ENCODE assay signal across 20 mouse cellular contexts in genomic region chr4:155290045-155290444, GRCm38 (mm10). TPM values are rescaled to one million over a fixed set of nuclear protein-coding genes. Genes with fewer than 3 reads are reported as not detected.
DNase-seq lines count a peak whose midpoint lies in the region; ATAC-seq lines count a peak whose summit lies in the region.
"Had no signal": no experiment of that assay in that cellular context is flagged by ENCODE, and none has a peak within 500 bp of the region (broad histone marks: within the 10 kb centered on the region; RNA-seq: fewer than 3 reads in every experiment).

No protein-coding gene starts in this region.

- no peak overlapping the region for H3K4me2 ChIP-seq in forebrain, embryonic 15.5 days (replicated peaks)
- H3K4me2 ChIP-seq: limb, embryonic 15.5 days; midbrain, embryonic 12.5 days had no signal

- 0 out of 2 replicates have a peak, but pooled peaks cover 2% of the 10 kb centered on the region for H3K36me3 ChIP-seq in forebrain, embryonic 10.5 days (replicated peaks)
- peaks cover 3% of the 10 kb centered on the region; the same call in 1 of the 2 replicates for H3K36me3 ChIP-seq in forebrain, embryonic 15.5 days
- no peaks in the 10 kb centered on the region for H3K36me3 ChIP-seq in hindbrain, embryonic 10.5 days
- H3K36me3 ChIP-seq: limb, embryonic 15.5 days; midbrain, embryonic 12.5 days had no signal

- no peak for ATAC-seq in forebrain, embryonic 15.5 days (replicated peaks)
- no peak for ATAC-seq in erythroblast, adult 5-6 weeks (replicated peaks; ENCODE audit: low FRiP score, poor library complexity, severe bottlenecking)
- ATAC-seq: forebrain, embryonic 14.5 days; hindbrain, embryonic 16.5 days had no signal

- no peak overlapping the region for H3K9ac ChIP-seq in forebrain, embryonic 15.5 days (replicated peaks)
- H3K9ac ChIP-seq: limb, embryonic 15.5 days; midbrain, embryonic 12.5 days had no signal

- no peak for DNase-seq in forebrain, embryonic 10.5 days (ENCODE audit: extremely low spot score, low spot score)
- DNase-seq in cerebellum, adult 11 months = peak; percentile 83
- peak; percentile 85 to 86 for DNase-seq in cerebellum, postnatal 25 days
- peak; percentile 46 for DNase-seq in kidney, postnatal 10 days
- DNase-seq in hindbrain, embryonic 10.5 days (ENCODE audit: low spot score) = no peak
- no peak for DNase-seq in urinary bladder, postnatal 4 days (ENCODE audit: low spot score in 2 of 2)
- DNase-seq: heart, adult 18-20 months; heart, postnatal 10 days; lung, adult 2 months; lung, postnatal 4 days; retina, postnatal 1 day; thymus, postnatal 14 days had no signal

- peaks cover 5% of the 10 kb centered on the region; the same call in 1 of the 2 replicates for H3K4me1 ChIP-seq in forebrain, embryonic 10.5 days
- H3K4me1 ChIP-seq in forebrain, embryonic 15.5 days = peaks cover 11% of the 10 kb centered on the region
- H3K4me1 ChIP-seq in hindbrain, embryonic 10.5 days (replicated peaks) = peaks cover 4% of the 10 kb centered on the region
- H3K4me1 ChIP-seq: midbrain, embryonic 12.5 days had no signal

- WGBS in forebrain, embryonic 10.5 days = 95% methylated on average over 7 of the region's 7 CpGs
- 91% methylated on average over 7 of the region's 7 CpGs for WGBS in forebrain, embryonic 15.5 days
- WGBS in hindbrain, embryonic 10.5 days = 93% methylated on average over 7 of the region's 7 CpGs

- H3K27me3 ChIP-seq in forebrain, embryonic 10.5 days (ENCODE audit: poor library complexity, severe bottlenecking) = no peaks in the 10 kb centered on the region
- no peaks in the 10 kb centered on the region for H3K27me3 ChIP-seq in forebrain, embryonic 15.5 days
- H3K27me3 ChIP-seq in hindbrain, embryonic 10.5 days (ENCODE audit: insufficient read depth, poor library complexity, severe bottlenecking) = no peaks in the 10 kb centered on the region
- H3K27me3 ChIP-seq: limb, embryonic 15.5 days; midbrain, embryonic 12.5 days had no signal

- no peaks in the 10 kb centered on the region for H3K9me3 ChIP-seq in forebrain, embryonic 10.5 days
- no peaks in the 10 kb centered on the region for H3K9me3 ChIP-seq in forebrain, embryonic 15.5 days
- H3K9me3 ChIP-seq in hindbrain, embryonic 10.5 days = no peaks in the 10 kb centered on the region
- H3K9me3 ChIP-seq: limb, embryonic 15.5 days; midbrain, embryonic 12.5 days had no signal

- H3K27ac ChIP-seq in forebrain, embryonic 10.5 days = 0 out of 2 replicates have a peak overlapping the region, but pooled peaks have one; percentile 40
- H3K27ac ChIP-seq in forebrain, embryonic 15.5 days (replicated peaks) = no peak overlapping the region
- no peak overlapping the region for H3K27ac ChIP-seq in hindbrain, embryonic 10.5 days
- H3K27ac ChIP-seq: layer of hippocampus, adult 2 months; limb, embryonic 15.5 days; midbrain, embryonic 12.5 days had no signal

- no peak overlapping the region for H3K4me3 ChIP-seq in forebrain, embryonic 10.5 days
- no peak overlapping the region for H3K4me3 ChIP-seq in forebrain, embryonic 15.5 days
- no peak overlapping the region for H3K4me3 ChIP-seq in hindbrain, embryonic 10.5 days
- H3K4me3 ChIP-seq: layer of hippocampus, adult 2 months; limb, embryonic 15.5 days; midbrain, embryonic 12.5 days; myocyte had no signal

RNA-seq across cellular contexts. Expression of gene Faap20, which starts 40.4 kb away (rescaled TPM):
- polyA plus RNA-seq in forebrain, embryonic 10.5 days (2016; fragmentation: Nextera tagmentation; extraction: Ambion mirVana) = 108 and 110 TPM in 2 replicates
- 88.2 and 89.3 TPM in 2 replicates for polyA plus RNA-seq in forebrain, embryonic 15.5 days (2015; fragmentation: Nextera tagmentation; extraction: Ambion mirVana)
- total RNA-seq in erythroblast, adult 5-6 weeks (2015; ENCODE audit: low replicate concordance) = 5.4 and 8.1 TPM in 2 replicates
- total RNA-seq in erythroblast, adult 5-6 weeks (2017; ENCODE audit: low replicate concordance) = 2.9 and 3.5 TPM in 2 replicates
- polyA plus RNA-seq in hindbrain, embryonic 10.5 days (2016; fragmentation: Nextera tagmentation; extraction: Ambion mirVana) = 115 and 118 TPM in 2 replicates

Comparison
In these comparisons a context has a peak if more than half of its experiments do, and no peak if none do; other contexts are left out.
1. DNase-seq: peak in cerebellum, adult 11 months (single experiment), cerebellum, postnatal 25 days (2 of 2) and kidney, postnatal 10 days (single experiment); none in forebrain, embryonic 10.5 days (single experiment), hindbrain, embryonic 10.5 days (single experiment) and urinary bladder, postnatal 4 days (0 of 2).